Mouse (Mus musculus) left cerebral cortex, postnatal 4 days (tissue): Measurements from ENCODE around the gene Atxn7l3. TPM values are rescaled to one million over a fixed set of nuclear protein-coding genes. Genes with fewer than 3 reads are reported as not detected.

Experiments
- DNase-seq: peaks from one replicate; pipeline ENCODE4 v3.0.0-alpha.2; 2022
- intact Hi-C: fragments of 180-260 bp; cut with DNase I; formaldehyde crosslinking; loops from one replicate; pipeline ENCODE4 v1.15.1; 2025
- total RNA-seq, 2 experiments: library from RNA; stranded (reverse); gene quantifications; 2 replicates each; pipeline ENCODE4 v1.2.3; 2021

The Atxn7l3 gene
- total RNA-seq, 2 experiments from 2014 or later = 183 to 189 TPM

- intact Hi-C loops = no loop called here
- no peak for DNase-seq
These were observed 27.7 kb downstream of the Atxn7l3 start, which contains the start of gene Asb16 for GRCm38 (mm10) chr11:102268520-102269244. Gene Asb16 (plus strand): TSS chr11:102268743.

GRCm38 (mm10) chr11:102267480-102267879 is 29.0 kb downstream of the Atxn7l3 start:
- intact Hi-C loops = no loop called here
- peak; percentile 85 for DNase-seq

GRCm38 (mm10) chr11:102266631-102267355 is 29.6 kb downstream of the Atxn7l3 start:
- DNase-seq = no peak
- intact Hi-C loops = no loop called here

GRCm38 (mm10) chr11:102265816-102266215 is 30.6 kb downstream of the Atxn7l3 start:
- intact Hi-C loops = no loop called here
- DNase-seq = peak; percentile 84

GRCm38 (mm10) chr11:102263211-102263610 is 33.2 kb downstream of the Atxn7l3 start:
- intact Hi-C loops = no loop called here
- no peak for DNase-seq

- no peak for DNase-seq
- intact Hi-C loops = no loop called here
These were observed 37.9 kb downstream of the Atxn7l3 start for GRCm38 (mm10) chr11:102258521-102258920.

- no peak for DNase-seq
- intact Hi-C loops = no loop called here
These were observed 38.3 kb downstream of the Atxn7l3 start for GRCm38 (mm10) chr11:102258095-102258494.

- intact Hi-C loops = no loop called here
- peak; percentile 35 for DNase-seq
These were observed 38.9 kb downstream of the Atxn7l3 start for GRCm38 (mm10) chr11:102257514-102257913.

- DNase-seq = no peak
- intact Hi-C loops = no loop called here
These were observed 46.9 kb downstream of the Atxn7l3 start for GRCm38 (mm10) chr11:102249351-102250090.

GRCm38 (mm10) chr11:102248630-102249230 is 47.7 kb downstream of the Atxn7l3 start, which contains the start of gene BC030867:
Gene BC030867 (plus strand): TSS chr11:102248882.
- intact Hi-C loops = no loop called here
- DNase-seq = peak; percentile 94

- DNase-seq = no peak
- intact Hi-C loops = no loop called here
These were observed 49.6 kb downstream of the Atxn7l3 start for GRCm38 (mm10) chr11:102246871-102247270.

- intact Hi-C loops = no loop called here
- DNase-seq = no peak
These were observed 50.2 kb downstream of the Atxn7l3 start for GRCm38 (mm10) chr11:102246273-102246635.

GRCm38 (mm10) chr11:102245581-102246272 is 50.7 kb downstream of the Atxn7l3 start:
- DNase-seq = no peak
- intact Hi-C loops = loop anchor here (2.0 kb wide), 1 partner anchor 15 kb away; the partner anchor contains the start of gene Hdac5

GRCm38 (mm10) chr11:102244926-102245449 is 51.4 kb downstream of the Atxn7l3 start:
- peak; percentile 47 for DNase-seq
- intact Hi-C loops = loop anchor here (2.0 kb wide), 1 partner anchor 14 kb away; the partner anchor contains the start of gene Hdac5

- no peak for DNase-seq
- intact Hi-C loops = no loop called here
These were observed 54.6 kb downstream of the Atxn7l3 start for GRCm38 (mm10) chr11:102241874-102242273.

- intact Hi-C loops = no loop called here
- no peak for DNase-seq
These were observed 55.2 kb downstream of the Atxn7l3 start for GRCm38 (mm10) chr11:102241246-102241645.

GRCm38 (mm10) chr11:102240636-102241035 is 55.8 kb downstream of the Atxn7l3 start:
- intact Hi-C loops = no loop called here

More at GRCm38 (mm10) chr11:102240636-102241035, 55.8 kb downstream of the Atxn7l3 start:
- DNase-seq = no peak
